Mouse (Mus musculus): ENCODE data around the gene Zfp503. TPM values are rescaled to one million over a fixed set of nuclear protein-coding genes. Genes with fewer than 3 reads are reported as not detected.

The Zfp503 gene
- polyA plus RNA-seq, 1 experiment from 2014 or later = 21.7 TPM

- peaks cover 22% of the 10 kb centered on the region for H3K4me1 ChIP-seq
- H3K27ac ChIP-seq = peak overlapping the region; percentile 100
- peak; percentile 25 for ATAC-seq (ENCODE audit: insufficient read depth, low FRiP score, low read depth)
- no peaks in the 10 kb centered on the region for H3K27me3 ChIP-seq (replicated peaks)
- H3K36me3 ChIP-seq = no peaks in the 10 kb centered on the region
- peak overlapping the region; percentile 91 for H3K4me3 ChIP-seq (replicated peaks)
- H3K9ac ChIP-seq = no peak overlapping the region; the same call in 1 of the 2 replicates
- H3K9me3 ChIP-seq = no peaks in the 10 kb centered on the region
- 8% methylated on average over 26 of the region's 26 CpGs for WGBS
- peak overlapping the region; percentile 83 for H3K4me2 ChIP-seq
Observed at GRCm38 (mm10) chr14:21991251-21991780, 1.9 kb upstream of the Zfp503 start.

GRCm38 (mm10) chr14:21990321-21991021 lies 1.1 kb upstream of the Zfp503 start:
- H3K27me3 ChIP-seq (replicated peaks) = no peaks in the 10 kb centered on the region
- peak overlapping the region; percentile 100 for H3K27ac ChIP-seq
- H3K36me3 ChIP-seq = no peaks in the 10 kb centered on the region
- peak overlapping the region; percentile 66 for H3K9ac ChIP-seq
- no peaks in the 10 kb centered on the region for H3K9me3 ChIP-seq
- 15% methylated on average over 31 of the region's 31 CpGs for WGBS
- H3K4me3 ChIP-seq (replicated peaks) = peak overlapping the region; percentile 91
- ATAC-seq (ENCODE audit: insufficient read depth, low FRiP score, low read depth) = no peak
- H3K4me2 ChIP-seq = peak overlapping the region; percentile 83
- peaks cover 20% of the 10 kb centered on the region for H3K4me1 ChIP-seq

GRCm38 (mm10) chr14:21988577-21989290 lies 667 bp downstream of the Zfp503 start:
- Histone ChIP-seq H3K4me1 (peaks cover 15% of the 10 kb centered on the region; the same call in 1 of the 2 replicates), H3K9ac (peak overlapping the region; percentile 66), H3K4me3 (replicated peaks) (peak overlapping the region; percentile 91), H3K27me3 (replicated peaks) (no peaks in the 10 kb centered on the region), H3K4me2 (peak overlapping the region; percentile 83), H3K9me3 (no peaks in the 10 kb centered on the region), H3K36me3 (no peaks in the 10 kb centered on the region), H3K27ac (peak overlapping the region; percentile 100)
- under 1% methylated on average over 26 of the region's 26 CpGs for WGBS
- no peak for ATAC-seq (ENCODE audit: insufficient read depth, low FRiP score, low read depth)

- no peaks in the 10 kb centered on the region for H3K9me3 ChIP-seq
- no peaks in the 10 kb centered on the region for H3K36me3 ChIP-seq
- WGBS = under 1% methylated on average over 74 of the region's 74 CpGs
Observed at GRCm38 (mm10) chr14:21987660-21988576, 1.5 kb downstream of the Zfp503 start.

GRCm38 (mm10) chr14:21986733-21987659 lies 2.4 kb downstream of the Zfp503 start:
- under 1% methylated on average over 61 of the region's 61 CpGs for WGBS
- Histone ChIP-seq H3K4me3 (replicated peaks) (peak overlapping the region; percentile 91), H3K9me3 (no peaks in the 10 kb centered on the region), H3K36me3 (no peaks in the 10 kb centered on the region), H3K4me2 (peak overlapping the region; percentile 83), H3K27me3 (replicated peaks) (no peaks in the 10 kb centered on the region), H3K27ac (peak overlapping the region; percentile 100), H3K4me1 (peaks cover 18% of the 10 kb centered on the region; the same call in 1 of the 2 replicates), H3K9ac (peak overlapping the region; percentile 95)
- ATAC-seq (ENCODE audit: insufficient read depth, low FRiP score, low read depth) = peak; percentile 0; the same call in 1 of the 2 replicates

More at GRCm38 (mm10) chr14:21987660-21988576, 1.5 kb downstream of the Zfp503 start:
- Histone ChIP-seq H3K4me2 (peak overlapping the region; percentile 83), H3K9ac (peak overlapping the region; percentile 95), H3K4me3 (replicated peaks) (peak overlapping the region; percentile 91), H3K4me1 (peaks cover 15% of the 10 kb centered on the region; the same call in 1 of the 2 replicates), H3K27me3 (replicated peaks) (no peaks in the 10 kb centered on the region), H3K27ac (peak overlapping the region; percentile 100)
- ATAC-seq (ENCODE audit: insufficient read depth, low FRiP score, low read depth) = peak; percentile 71

- Histone ChIP-seq H3K27me3 (replicated peaks) (no peaks in the 10 kb centered on the region), H3K4me2 (peak overlapping the region; percentile 83), H3K9me3 (no peaks in the 10 kb centered on the region), H3K4me3 (replicated peaks) (peak overlapping the region; percentile 91), H3K9ac (peak overlapping the region; percentile 95), H3K36me3 (no peaks in the 10 kb centered on the region), H3K4me1 (peaks cover 16% of the 10 kb centered on the region; the same call in 1 of the 2 replicates), H3K27ac (peak overlapping the region; percentile 100)
- WGBS = under 1% methylated on average over 61 of the region's 62 CpGs
- ATAC-seq (ENCODE audit: insufficient read depth, low FRiP score, low read depth) = no peak
Observed at GRCm38 (mm10) chr14:21985981-21986732, 3.2 kb downstream of the Zfp503 start.

GRCm38 (mm10) chr14:21985426-21985931 lies 3.9 kb downstream of the Zfp503 start:
- peaks cover 15% of the 10 kb centered on the region; the same call in 1 of the 2 replicates for H3K4me1 ChIP-seq
- 1% methylated on average over 37 of the region's 37 CpGs for WGBS
- H3K4me3 ChIP-seq (replicated peaks) = peak overlapping the region; percentile 91
- no peaks in the 10 kb centered on the region for H3K36me3 ChIP-seq
- peak overlapping the region; percentile 100 for H3K27ac ChIP-seq
- no peak for ATAC-seq (ENCODE audit: insufficient read depth, low FRiP score, low read depth)
- no peaks in the 10 kb centered on the region for H3K9me3 ChIP-seq
- H3K4me2 ChIP-seq = peak overlapping the region; percentile 83
- H3K9ac ChIP-seq = peak overlapping the region; percentile 95
- no peaks in the 10 kb centered on the region for H3K27me3 ChIP-seq (replicated peaks)

GRCm38 (mm10) chr14:21984757-21985425 lies 4.5 kb downstream of the Zfp503 start:
- ATAC-seq (ENCODE audit: insufficient read depth, low FRiP score, low read depth) = no peak
- Histone ChIP-seq H3K9ac (peak overlapping the region; percentile 95), H3K4me2 (peak overlapping the region; percentile 83), H3K36me3 (no peaks in the 10 kb centered on the region), H3K4me1 (peaks cover 13% of the 10 kb centered on the region; the same call in 1 of the 2 replicates), H3K9me3 (no peaks in the 10 kb centered on the region), H3K27me3 (replicated peaks) (no peaks in the 10 kb centered on the region), H3K27ac (peak overlapping the region; percentile 100), H3K4me3 (replicated peaks) (peak overlapping the region; percentile 91)
- WGBS = 5% methylated on average over 49 of the region's 49 CpGs

GRCm38 (mm10) chr14:21983950-21984730 lies 5.3 kb downstream of the Zfp503 start:
- Histone ChIP-seq H3K9me3 (no peaks in the 10 kb centered on the region), H3K4me2 (peak overlapping the region; percentile 83), H3K9ac (peak overlapping the region; percentile 95; the same call in 1 of the 2 replicates), H3K27ac (peak overlapping the region; percentile 100; the same call in 1 of the 2 replicates), H3K36me3 (no peaks in the 10 kb centered on the region), H3K4me1 (peaks cover 13% of the 10 kb centered on the region; the same call in 1 of the 2 replicates), H3K27me3 (replicated peaks) (no peaks in the 10 kb centered on the region), H3K4me3 (replicated peaks) (peak overlapping the region; percentile 91)
- WGBS = 15% methylated on average over 18 of the region's 18 CpGs
- no peak for ATAC-seq (ENCODE audit: insufficient read depth, low FRiP score, low read depth)

All from stomach, embryonic 15.5 days (tissue).